Mouse (Mus musculus): ENCODE results near the gene Ikzf2.

The Ikzf2 gene

DNA sequence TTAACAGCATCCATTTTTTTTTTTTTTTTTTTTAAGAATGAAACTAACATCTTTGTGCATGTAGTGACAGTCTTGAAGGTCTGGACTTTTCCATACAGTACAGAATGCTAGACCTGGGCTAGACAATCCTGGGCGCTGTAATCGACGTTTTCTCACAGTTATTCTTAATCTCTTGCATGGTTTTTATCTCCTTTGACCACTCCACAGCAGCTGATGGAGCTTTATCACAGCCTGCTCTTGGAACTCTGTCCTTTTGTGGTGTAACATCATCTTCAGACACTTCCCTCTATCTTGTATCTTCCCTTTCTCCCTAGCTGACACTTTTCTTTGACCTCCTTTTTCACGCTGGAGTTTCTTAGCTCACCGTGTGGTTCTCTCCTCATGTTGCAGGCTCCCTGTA lies 170.9 kb downstream of the Ikzf2 start:
- in situ Hi-C loops (cut with MboI, MseI): no loop called here

- in situ Hi-C loops (cut with MboI, MseI): no loop called here
Measured at GRCm38 (mm10) chr1:69513595-69514250, 173.3 kb downstream of the Ikzf2 start.

- in situ Hi-C loops (cut with MboI, MseI): no loop called here
Measured at GRCm38 (mm10) chr1:69508275-69508674, 178.8 kb downstream of the Ikzf2 start.

DNA sequence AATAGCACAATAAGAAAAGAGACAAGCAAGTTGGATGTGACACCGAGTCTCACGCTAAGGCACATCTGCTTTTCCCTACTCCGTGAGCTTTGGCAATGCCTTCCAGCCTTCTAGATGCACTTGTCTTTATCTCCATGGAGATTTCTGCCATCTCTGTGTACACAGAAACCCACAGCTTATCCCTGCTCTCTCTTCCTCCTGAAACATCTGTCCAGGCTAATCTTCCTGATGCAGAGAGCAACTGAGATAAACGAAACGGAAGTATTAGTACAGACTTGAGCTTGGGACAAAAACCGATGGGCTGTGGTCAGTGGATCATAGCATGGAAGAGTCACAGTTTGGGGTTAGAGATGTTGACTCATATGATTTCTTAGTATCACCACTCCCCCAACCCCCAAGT lies 179.5 kb downstream of the Ikzf2 start:
- in situ Hi-C loops (cut with MboI, MseI): no loop called here

- in situ Hi-C loops (cut with MboI, MseI): no loop called here
Measured at GRCm38 (mm10) chr1:69506615-69507159, 180.4 kb downstream of the Ikzf2 start.

DNA sequence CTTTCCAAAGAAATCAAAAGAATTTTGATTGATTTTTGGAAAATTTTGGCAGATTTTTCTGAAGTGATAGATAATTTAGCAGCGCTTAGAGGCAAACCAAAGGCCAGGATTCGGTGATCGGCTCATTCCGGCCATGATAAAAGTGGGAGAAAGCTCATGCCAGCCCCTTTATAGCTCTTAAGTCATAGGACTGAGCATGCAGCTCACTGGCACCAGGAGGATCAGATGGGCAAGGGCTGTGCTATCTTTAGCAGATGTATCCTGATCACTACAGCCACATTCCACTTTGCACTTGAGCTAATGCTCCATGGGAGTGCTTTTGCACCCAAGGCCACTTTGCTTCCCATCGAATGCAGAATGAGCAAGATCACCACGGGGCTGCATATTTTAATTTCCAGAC lies 181.0 kb downstream of the Ikzf2 start:
- in situ Hi-C loops (cut with MboI, MseI): no loop called here

- in situ Hi-C loops (cut with MboI, MseI): no loop called here
Measured at GRCm38 (mm10) chr1:69500388-69500787, 186.7 kb downstream of the Ikzf2 start.

DNA sequence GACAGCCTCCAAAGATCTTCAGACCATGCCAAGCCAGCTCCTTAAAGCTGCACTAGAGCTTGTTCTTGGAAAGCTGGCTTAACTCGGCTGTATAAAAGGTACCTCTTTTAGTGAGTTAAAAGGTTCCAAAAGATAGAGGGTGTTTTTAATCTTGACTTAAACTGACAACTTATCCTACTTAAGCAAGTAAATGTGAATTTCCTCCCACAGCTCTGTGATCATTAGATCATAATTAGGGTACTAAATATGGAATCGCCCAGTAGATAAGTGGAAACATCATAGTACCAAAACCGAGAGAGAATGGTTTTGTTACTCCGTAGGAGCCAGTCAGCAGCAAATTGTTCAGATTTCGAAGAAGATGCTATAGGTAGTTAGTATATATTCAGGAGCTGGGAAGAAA lies 187.4 kb downstream of the Ikzf2 start:
- in situ Hi-C loops (cut with MboI, MseI): no loop called here

DNA sequence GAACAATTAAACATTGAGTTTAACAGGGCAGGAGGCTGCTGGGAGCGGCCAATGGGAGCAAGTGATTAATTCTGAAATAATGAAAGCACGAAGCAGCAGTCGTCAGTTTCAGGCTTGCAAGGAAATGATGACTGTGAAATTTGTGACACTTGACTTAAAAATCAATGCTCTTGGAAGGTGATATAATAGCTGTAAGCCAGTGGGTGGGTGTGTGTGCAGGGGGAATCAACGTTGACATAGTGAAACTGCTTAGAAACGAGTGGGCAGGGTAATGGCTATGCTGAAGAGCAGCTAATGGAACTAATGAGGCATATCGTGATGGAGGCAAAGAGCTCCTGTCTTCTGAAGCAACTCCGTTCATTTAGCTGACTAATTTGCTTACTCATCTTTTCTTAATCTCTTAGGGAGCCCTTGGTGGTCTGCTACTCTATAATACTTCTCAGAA lies 188.2 kb downstream of the Ikzf2 start:
- in situ Hi-C loops (cut with MboI, MseI): no loop called here

- in situ Hi-C loops (cut with MboI, MseI): no loop called here
Measured at GRCm38 (mm10) chr1:69496055-69496454, 191.0 kb downstream of the Ikzf2 start.

DNA sequence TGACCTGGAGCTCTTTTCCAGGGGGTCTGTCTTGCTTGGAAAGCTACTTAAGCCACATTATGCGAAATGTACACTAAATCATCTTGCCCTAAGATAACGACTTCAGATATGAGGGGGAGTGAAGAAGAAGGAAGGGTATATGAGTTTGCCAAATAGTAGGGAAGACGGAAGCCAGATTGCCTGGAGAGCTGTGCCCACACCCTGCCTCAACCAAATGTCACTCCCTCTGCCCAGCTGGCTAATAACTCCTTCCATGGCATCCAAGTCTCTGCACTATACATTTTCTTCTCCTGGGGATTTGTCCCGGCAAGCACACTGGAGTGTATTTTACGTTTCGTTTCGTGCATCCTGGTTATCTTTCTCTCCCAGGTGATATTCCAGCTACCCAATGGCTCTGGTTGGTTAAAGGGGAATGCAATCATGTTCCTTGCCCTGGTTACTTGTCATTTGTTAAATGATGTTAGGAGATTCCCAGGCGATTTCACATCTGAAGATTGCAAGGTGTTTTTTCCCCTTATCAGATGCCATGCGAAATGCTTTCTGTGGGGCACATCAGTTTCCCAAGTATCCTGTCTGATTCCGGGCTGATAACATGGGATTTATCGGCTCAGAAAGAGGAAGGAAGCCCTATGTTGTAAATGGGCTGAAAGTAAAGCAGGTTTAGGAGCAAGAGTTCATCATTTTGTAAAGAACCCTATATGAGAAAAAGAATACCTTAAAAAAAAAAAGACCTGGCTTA lies 193.6 kb downstream of the Ikzf2 start:
- in situ Hi-C loops (cut with MboI, MseI): no loop called here

- in situ Hi-C loops (cut with MboI, MseI): no loop called here
Measured at GRCm38 (mm10) chr1:69492013-69492412, 195.0 kb downstream of the Ikzf2 start.

DNA sequence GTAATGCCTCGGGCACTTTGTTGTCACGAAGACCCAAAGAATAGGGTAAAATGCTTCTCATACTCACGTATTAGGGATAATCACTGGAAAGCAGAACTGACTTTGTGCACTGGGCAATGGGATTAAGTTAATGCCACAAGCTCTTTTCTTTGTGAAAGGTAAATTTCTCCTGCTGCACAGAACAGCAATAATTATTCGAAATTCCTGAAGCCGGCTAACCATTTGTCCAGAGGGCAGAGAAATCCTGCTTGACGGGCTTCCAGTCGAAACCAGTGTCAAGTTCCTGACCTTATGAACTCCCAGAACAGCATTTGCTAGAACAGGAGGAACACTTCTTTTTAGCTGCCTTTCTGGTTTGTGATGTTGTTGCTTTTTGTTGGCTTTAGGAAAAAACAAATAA lies 198.0 kb downstream of the Ikzf2 start:
- in situ Hi-C loops (cut with MboI, MseI): no loop called here

DNA sequence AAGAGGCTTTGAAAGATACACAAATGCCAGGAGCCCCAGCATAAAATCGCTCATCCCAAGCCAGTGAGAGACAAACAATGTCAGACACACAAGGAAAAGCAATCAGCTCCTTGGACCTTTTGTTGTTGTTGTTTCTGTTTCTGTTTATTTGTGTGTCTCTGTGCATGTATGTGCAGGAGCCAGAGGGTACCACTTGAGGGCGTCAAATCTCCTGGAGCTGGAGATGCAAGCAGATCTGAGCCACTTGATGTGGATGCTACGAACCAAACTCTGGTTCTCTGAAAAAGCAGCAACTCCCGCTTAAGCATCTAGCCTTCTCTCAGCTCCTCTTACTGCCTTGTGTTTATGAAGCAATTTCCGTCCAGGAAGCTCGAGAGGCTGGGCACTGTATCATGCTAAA lies 198.4 kb downstream of the Ikzf2 start:
- in situ Hi-C loops (cut with MboI, MseI): no loop called here
